Mouse (Mus musculus) megakaryocyte, embryonic 14.5 days (primary cell): ENCODE measurements around the gene Pih1d1. TPM values are rescaled to one million over a fixed set of nuclear protein-coding genes. Genes with fewer than 3 reads are reported as not detected.

Source experiments
- H3K27me3 ChIP-seq: replicated peaks from 2 replicates; pipeline ENCODE3; 2012; ENCODE audit warnings: inconsistent platforms
- H3K36me3 ChIP-seq: replicated peaks from 2 replicates; pipeline ENCODE3; 2012; ENCODE audit warnings: low read length, inconsistent platforms, mixed read lengths
- H3K4me1 ChIP-seq: 2 replicates; pipeline ENCODE4 v1.6.1; 2012; ENCODE audit warnings: inconsistent platforms
- H3K4me3 ChIP-seq: replicated peaks from 2 replicates; pipeline ENCODE3; 2012; ENCODE audit warnings: moderate library complexity, mild to moderate bottlenecking, inconsistent platforms
- H3K9me3 ChIP-seq: 2 replicates; pipeline ENCODE4 v1.6.1; 2012; ENCODE audit warnings: inconsistent platforms
- FLI1 ChIP-seq: IDR thresholded peaks from 2 replicates; pipeline ENCODE4 v1.6.1; 2012; ENCODE audit warnings: low read length, inconsistent platforms, mixed read lengths
- GATA1 ChIP-seq: IDR thresholded peaks from 3 replicates; pipeline ENCODE4 v1.6.1; 2012; ENCODE audit warnings: mixed read lengths, low read length, inconsistent platforms, borderline replicate concordance
- polyA plus RNA-seq: library from polyadenylated mRNA; stranded (reverse); fragments of >175 nt; gene quantifications from 2 replicates; pipeline ENCODE4 v1.2.3, GENCODE M21; 2012; ENCODE audit warnings: low replicate concordance; ENCODE audit not compliant: insufficient read depth

The Pih1d1 gene
- polyA plus RNA-seq, 1 experiment: 64.9 TPM

DNA sequence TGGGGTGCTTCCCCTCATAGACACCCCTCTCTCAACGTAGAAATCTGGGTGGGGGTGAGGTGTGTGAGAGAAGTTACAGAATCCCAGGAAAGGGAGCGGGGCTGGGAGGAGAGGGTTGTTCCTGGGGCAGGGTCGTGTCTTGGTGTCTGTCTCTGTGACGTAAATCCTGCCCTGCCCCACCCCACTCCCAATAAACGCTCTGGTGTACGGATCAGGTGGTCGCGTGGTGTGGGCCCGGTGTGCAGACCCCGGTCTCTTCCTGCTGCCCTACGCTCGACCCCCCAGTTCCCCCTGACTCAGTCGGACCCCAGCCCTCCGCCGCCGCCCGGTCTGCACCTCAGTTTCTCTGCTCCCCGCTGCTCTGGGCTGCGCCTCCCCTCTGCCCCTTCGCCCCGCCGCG, 21.8 kb downstream of the Pih1d1 start:
- TF ChIP-seq GATA1: no peak
- TF ChIP-seq FLI1: no peak
- Histone ChIP-seq H3K4me3 (no peak overlapping the region), H3K36me3 (no peaks in the 10 kb centered on the region), H3K9me3 (peaks cover 19% of the 10 kb centered on the region), H3K4me1 (peaks cover 28% of the 10 kb centered on the region), H3K27me3 (peaks cover 92% of the 10 kb centered on the region)

- Histone ChIP-seq H3K27me3 (peaks cover 92% of the 10 kb centered on the region), H3K4me3 (no peak overlapping the region), H3K9me3 (peaks cover 17% of the 10 kb centered on the region), H3K36me3 (no peaks in the 10 kb centered on the region), H3K4me1 (peaks cover 32% of the 10 kb centered on the region)
- TF ChIP-seq FLI1 (no peak), GATA1 (no peak)
These were observed 22.3 kb downstream of the Pih1d1 start for GRCm38 (mm10) chr7:45176356-45176755.

DNA sequence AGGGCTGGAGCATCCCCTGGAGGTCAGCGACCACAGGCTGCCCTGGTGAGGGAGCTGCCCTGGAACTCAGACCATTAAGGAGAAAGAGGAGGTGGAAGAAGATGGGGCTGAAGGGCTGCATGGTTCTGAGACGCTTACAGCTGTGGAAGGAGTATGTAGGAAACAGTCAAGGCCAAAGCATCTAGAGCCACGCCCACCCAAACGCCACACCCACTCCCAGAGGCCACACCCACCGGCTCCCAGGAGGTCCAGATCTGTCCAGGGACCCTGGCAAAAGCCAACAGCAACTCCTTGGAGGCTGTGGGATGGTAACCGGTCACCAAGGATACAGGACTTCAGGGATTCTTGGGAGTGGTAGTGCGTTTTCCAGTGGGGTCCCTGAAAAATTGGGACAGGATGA, 24.4 kb downstream of the Pih1d1 start:
- peaks cover 95% of the 10 kb centered on the region for H3K27me3 ChIP-seq
- H3K4me1 ChIP-seq: peaks cover 51% of the 10 kb centered on the region
- TF ChIP-seq GATA1 (no peak), FLI1 (no peak)

DNA sequence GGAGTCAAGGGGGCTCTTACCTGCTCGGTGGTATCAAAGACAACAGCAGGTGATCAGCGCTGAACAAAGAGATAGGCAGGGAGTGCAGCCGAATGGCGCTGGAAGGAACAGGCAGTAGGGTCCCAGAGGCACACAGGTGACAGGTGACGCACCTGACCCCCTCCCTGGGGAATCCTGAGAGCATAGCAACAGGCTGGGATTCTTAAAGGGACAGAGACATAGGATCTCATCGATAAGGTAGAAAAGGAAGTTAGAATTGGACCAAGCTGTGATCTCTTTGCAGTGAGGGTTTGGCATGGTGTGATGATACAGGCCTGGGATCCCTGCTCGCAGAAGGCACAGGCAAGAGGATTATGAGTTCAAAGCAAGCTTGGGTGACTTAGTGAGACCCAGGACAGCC, 25.4 kb downstream of the Pih1d1 start, which contains the start of gene Gfy:
Gene Gfy, minus strand, starts transcription at position 101 of the 400 bp plus-strand sequence.
- no peaks in the 10 kb centered on the region for H3K36me3 ChIP-seq
- peaks cover 56% of the 10 kb centered on the region for H3K4me1 ChIP-seq
- peaks cover 99% of the 10 kb centered on the region for H3K27me3 ChIP-seq
- H3K4me3 ChIP-seq: no peak within 1 kb of the TSS
- TF ChIP-seq GATA1 (no peak), FLI1 (no peak)
- no peaks in the 10 kb centered on the region for H3K9me3 ChIP-seq

More for the DNA sequence above, 24.4 kb downstream of the Pih1d1 start:
- H3K4me3 ChIP-seq: no peak overlapping the region
- H3K9me3 ChIP-seq: no peaks in the 10 kb centered on the region
- H3K36me3 ChIP-seq: no peaks in the 10 kb centered on the region

DNA sequence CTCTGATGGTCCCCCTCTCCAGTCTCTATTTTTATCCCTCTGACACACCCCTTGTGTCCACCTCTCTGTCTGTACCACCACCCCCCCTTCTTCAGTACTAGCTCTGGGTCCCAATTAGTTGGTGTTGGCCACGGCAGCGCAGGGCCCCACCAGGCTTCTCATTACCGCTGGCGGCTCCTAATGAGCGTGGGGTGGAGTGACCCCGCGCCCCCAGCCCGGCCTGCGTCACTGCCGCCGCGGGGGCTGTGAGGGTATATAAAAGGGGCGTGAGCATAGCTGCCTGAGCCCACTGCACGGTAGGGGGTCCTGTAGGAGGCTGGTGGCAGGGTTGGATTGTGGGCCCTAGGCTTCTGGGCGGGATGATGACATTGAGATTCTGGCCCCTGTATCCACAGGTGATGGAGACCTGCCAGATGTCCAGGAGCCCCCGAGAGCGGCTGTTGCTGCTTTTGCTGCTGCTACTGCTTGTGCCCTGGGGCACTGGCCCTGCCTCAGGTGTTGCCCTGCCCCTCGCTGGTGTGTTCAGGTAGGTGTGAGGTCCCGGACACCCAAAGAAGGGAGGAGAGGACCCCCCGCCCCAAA, 26.9 kb downstream of the Pih1d1 start, which contains the start of gene Pth2:
Gene Pth2, plus strand, starts transcription at position 100 of the 582 bp plus-strand sequence.
- TF ChIP-seq GATA1: no peak
- no peak for TF ChIP-seq FLI1
- Histone ChIP-seq H3K9me3 (no peaks in the 10 kb centered on the region), H3K27me3 (peaks cover 99% of the 10 kb centered on the region), H3K36me3 (no peaks in the 10 kb centered on the region), H3K4me3 (peak within 1 kb of the TSS; percentile 78), H3K4me1 (peaks cover 48% of the 10 kb centered on the region)

DNA sequence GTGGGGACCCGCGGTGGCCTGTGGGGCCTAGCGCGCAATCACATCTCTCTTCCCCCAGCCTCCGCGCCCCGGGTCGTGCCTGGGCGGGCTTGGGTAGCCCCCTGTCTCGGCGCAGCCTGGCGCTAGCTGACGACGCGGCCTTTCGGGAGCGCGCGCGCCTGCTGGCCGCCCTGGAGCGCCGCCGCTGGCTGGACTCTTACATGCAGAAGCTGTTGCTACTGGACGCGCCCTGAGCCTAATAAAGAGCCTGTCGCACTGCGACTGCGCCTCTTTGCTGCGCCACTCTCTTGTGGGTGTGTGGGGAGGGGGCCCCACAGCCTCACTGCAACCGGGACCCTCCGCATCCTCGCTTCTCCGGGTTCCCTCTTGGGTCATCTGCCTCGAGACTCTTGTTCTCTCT, 27.4 kb downstream of the Pih1d1 start:
- H3K9me3 ChIP-seq: no peaks in the 10 kb centered on the region
- peaks cover 99% of the 10 kb centered on the region for H3K27me3 ChIP-seq
- H3K4me1 ChIP-seq: peaks cover 45% of the 10 kb centered on the region
- no peak for TF ChIP-seq GATA1
- TF ChIP-seq FLI1: no peak
- H3K36me3 ChIP-seq: no peaks in the 10 kb centered on the region
- peak overlapping the region; percentile 78 for H3K4me3 ChIP-seq

DNA sequence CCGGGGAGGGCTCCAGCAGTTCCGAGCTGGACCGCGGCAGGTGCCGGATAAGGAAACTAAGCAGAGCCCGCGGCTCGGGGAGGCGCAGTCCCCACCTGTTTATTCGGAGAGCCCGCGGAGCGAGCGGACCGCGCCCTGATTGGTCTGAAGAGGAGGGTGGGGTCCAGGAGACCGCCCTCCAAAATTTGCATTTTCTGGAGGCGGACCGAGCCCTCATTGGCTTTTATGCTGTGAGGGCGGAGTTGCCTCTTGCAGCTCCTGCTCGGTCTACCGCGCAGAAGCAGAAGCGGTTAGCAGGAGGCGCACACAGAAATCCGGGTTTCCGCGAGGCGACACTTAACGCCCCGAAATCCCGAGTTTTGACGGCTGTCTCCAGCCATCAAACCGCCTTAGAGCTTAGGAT, 28.1 kb downstream of the Pih1d1 start:
- H3K4me1 ChIP-seq: peaks cover 47% of the 10 kb centered on the region
- H3K4me3 ChIP-seq: peak overlapping the region; percentile 87
- no peaks in the 10 kb centered on the region for H3K36me3 ChIP-seq
- H3K27me3 ChIP-seq: peaks cover 99% of the 10 kb centered on the region
- H3K9me3 ChIP-seq: no peaks in the 10 kb centered on the region
- TF ChIP-seq FLI1: no peak
- no peak for TF ChIP-seq GATA1

DNA sequence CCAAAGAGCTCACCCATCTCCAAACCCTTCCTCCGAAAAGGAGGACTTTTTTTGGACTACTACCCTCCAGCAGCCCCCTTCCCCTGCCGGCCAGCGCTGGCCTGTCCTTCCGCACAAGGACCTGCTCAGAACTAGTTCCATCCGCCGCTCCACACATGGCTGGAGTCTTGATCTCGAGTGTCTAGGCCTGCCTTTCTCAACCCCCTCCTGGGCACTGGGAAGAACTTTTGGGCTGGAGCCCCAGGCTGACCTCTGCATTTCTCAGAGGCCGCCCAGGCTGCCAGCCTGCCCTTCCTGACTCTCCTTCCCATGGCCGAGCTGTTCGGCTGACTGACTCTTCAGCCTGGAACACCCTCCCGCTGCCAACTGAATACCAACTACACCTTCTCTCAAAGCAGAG, 28.5 kb downstream of the Pih1d1 start:
- peaks cover 98% of the 10 kb centered on the region for H3K27me3 ChIP-seq
- H3K9me3 ChIP-seq: no peaks in the 10 kb centered on the region
- H3K36me3 ChIP-seq: no peaks in the 10 kb centered on the region
- H3K4me3 ChIP-seq: peak overlapping the region; percentile 87
- H3K4me1 ChIP-seq: peaks cover 48% of the 10 kb centered on the region
- TF ChIP-seq GATA1: no peak
- no peak for TF ChIP-seq FLI1

GRCm38 (mm10) chr7:45183672-45184071, 29.6 kb downstream of the Pih1d1 start:
- TF ChIP-seq FLI1: no peak
- TF ChIP-seq GATA1: no peak
- peaks cover 98% of the 10 kb centered on the region for H3K27me3 ChIP-seq
- no peaks in the 10 kb centered on the region for H3K36me3 ChIP-seq
- no peaks in the 10 kb centered on the region for H3K9me3 ChIP-seq
- H3K4me3 ChIP-seq: no peak overlapping the region
- peaks cover 50% of the 10 kb centered on the region for H3K4me1 ChIP-seq

DNA sequence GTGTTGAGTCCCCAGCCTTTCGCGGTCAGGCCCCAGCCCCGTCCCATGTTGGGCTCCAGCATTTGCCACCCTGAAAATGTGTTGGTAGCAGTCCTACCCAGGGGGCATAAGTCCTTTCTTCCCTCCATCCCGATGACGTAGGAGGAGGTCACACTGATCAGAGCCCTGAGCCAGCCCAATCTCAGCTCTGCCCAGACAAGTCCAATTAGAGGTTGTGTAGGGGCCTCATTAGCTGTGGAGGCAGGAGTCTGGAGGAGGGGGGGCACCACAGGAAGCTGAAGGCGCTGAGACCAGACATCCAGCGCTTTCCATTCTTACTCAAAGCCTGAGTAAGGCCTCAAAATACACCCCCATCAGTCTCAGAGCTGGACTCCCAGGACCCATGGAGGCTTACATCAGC, 31.8 kb downstream of the Pih1d1 start:
- H3K4me1 ChIP-seq: peaks cover 64% of the 10 kb centered on the region
- H3K4me3 ChIP-seq: no peak overlapping the region
- TF ChIP-seq FLI1: no peak
- H3K36me3 ChIP-seq: no peaks in the 10 kb centered on the region
- no peaks in the 10 kb centered on the region for H3K9me3 ChIP-seq
- H3K27me3 ChIP-seq: peaks cover 98% of the 10 kb centered on the region

- Histone ChIP-seq H3K4me3 (no peak overlapping the region), H3K4me1 (peaks cover 51% of the 10 kb centered on the region), H3K27me3 (peaks cover 96% of the 10 kb centered on the region), H3K36me3 (no peaks in the 10 kb centered on the region), H3K9me3 (no peaks in the 10 kb centered on the region)
- TF ChIP-seq FLI1 (no peak), GATA1 (no peak)
These were observed 35.5 kb downstream of the Pih1d1 start for GRCm38 (mm10) chr7:45189600-45189999.
